Mouse (Mus musculus) limb, embryonic 15.5 days (tissue): ENCODE data around the gene Myh6. TPM values are rescaled to one million over a fixed set of nuclear protein-coding genes. Genes with fewer than 3 reads are reported as not detected.
"Not testable (repeated sequence)": the region's sequence is repeated elsewhere in the genome, so short reads cannot be mapped to it uniquely, and the experiment has no call there.

Source experiments
- ATAC-seq: fragments of 200-750 bp; cut with Nextera tagmentation; 2 replicates; pipeline ENCODE4 v1.8.0; 2017; ENCODE audit warnings: low read depth, moderate TSS enrichment; ENCODE audit not compliant: insufficient number of reproducible peaks, low FRiP score, low TSS enrichment
- H3K27ac ChIP-seq: fragments of 300-500 bp; sonication (generic); 2 replicates; pipeline ENCODE4 v1.5.1; 2015; ENCODE audit warnings: moderate library complexity, mild to moderate bottlenecking, inconsistent platforms
- H3K27me3 ChIP-seq: fragments of 300-500 bp; sonication (generic); 2 replicates; pipeline ENCODE4 v1.6.1; 2015; ENCODE audit warnings: inconsistent platforms
- H3K36me3 ChIP-seq: fragments of 300-500 bp; sonication (generic); 2 replicates; pipeline ENCODE4 v1.6.1; 2015; ENCODE audit warnings: inconsistent platforms
- H3K4me1 ChIP-seq: fragments of 300-500 bp; sonication (generic); 2 replicates; pipeline ENCODE4 v1.6.1; 2015; ENCODE audit warnings: inconsistent platforms
- H3K4me2 ChIP-seq: fragments of 300-500 bp; sonication (generic); 2 replicates; pipeline ENCODE4 v1.6.1; 2015; ENCODE audit warnings: mild to moderate bottlenecking, inconsistent platforms
- H3K4me3 ChIP-seq: fragments of 300-500 bp; sonication (generic); 2 replicates; pipeline ENCODE4 v1.5.1; 2015; ENCODE audit warnings: mild to moderate bottlenecking, inconsistent platforms
- H3K9ac ChIP-seq: fragments of 300-500 bp; sonication (generic); 2 replicates; pipeline ENCODE4 v1.6.1; 2015; ENCODE audit warnings: inconsistent platforms
- H3K9me3 ChIP-seq: fragments of 300-500 bp; sonication (generic); 2 replicates; pipeline ENCODE4 v1.6.1; 2016; ENCODE audit warnings: inconsistent platforms
- WGBS: fragments of 180-500 bp; shearing (Covaris S2); methylation state at CpG from one replicate; pipeline ENCODE4 v1.1.7; 2015; 5-methylcytosine and 5-hydroxymethylcytosine counted together
- polyA plus RNA-seq: library from polyadenylated mRNA; unstranded; fragments of >200 nt; fragmentation: Nextera tagmentation; extraction: Ambion mirVana; gene quantifications from 2 replicates; pipeline ENCODE4 v1.2.1, GENCODE M21; 2015

Gene Myh6
- polyA plus RNA-seq, 1 experiment from 2014 or later = 2.6 TPM

DNA sequence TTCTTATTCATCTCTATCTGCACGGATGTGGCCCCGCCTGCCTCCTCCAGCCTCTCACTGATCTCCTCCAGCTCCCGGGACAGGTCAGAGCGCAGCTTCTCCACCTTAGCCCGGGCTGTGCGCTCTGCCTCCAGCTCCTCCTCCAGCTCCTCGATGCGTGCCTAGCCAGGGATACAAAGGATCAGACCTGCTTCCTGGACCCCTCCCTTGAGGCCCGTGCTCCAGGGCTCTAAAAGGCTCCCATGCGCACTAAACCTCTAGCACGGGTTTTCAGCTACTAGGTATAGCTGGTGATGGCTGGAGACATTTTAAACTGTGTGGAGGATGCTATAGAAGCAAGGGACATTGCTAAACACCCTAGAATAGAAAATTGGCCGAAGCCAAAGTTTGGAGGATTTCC lies 16.2 kb downstream of the Myh6 start:
- Histone ChIP-seq H3K4me1 (no peaks in the 10 kb centered on the region), H3K4me3 (no peak overlapping the region), H3K36me3 (no peaks in the 10 kb centered on the region), H3K27me3 (no peaks in the 10 kb centered on the region), H3K9me3 (no peaks in the 10 kb centered on the region), H3K9ac (no peak overlapping the region), H3K4me2 (no peak overlapping the region), H3K27ac (no peak overlapping the region)
- 54% methylated on average over 12 of the region's 12 CpGs for WGBS
- no peak for ATAC-seq

DNA sequence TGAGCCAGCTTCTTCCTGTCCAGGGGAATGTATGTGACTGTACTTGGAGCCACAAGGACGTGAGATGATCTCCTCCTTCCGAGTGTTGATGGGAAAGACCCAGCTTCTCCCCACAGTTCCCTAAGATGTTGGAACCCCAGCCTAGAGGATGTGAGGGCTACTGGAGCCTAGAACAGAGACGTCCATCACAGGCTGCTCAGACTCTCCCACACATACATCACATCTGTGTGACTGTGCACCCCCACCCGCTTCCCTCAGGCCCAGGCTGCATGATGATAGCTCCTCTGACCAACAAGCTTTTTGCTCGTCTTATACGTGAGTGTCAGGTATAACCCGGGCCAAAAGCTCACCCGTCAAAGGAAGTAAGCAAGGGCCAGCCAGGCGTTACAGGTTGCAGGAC lies 17.9 kb downstream of the Myh6 start:
- 86% methylated on average over 9 of the region's 9 CpGs for WGBS
- Histone ChIP-seq H3K9me3 (no peaks in the 10 kb centered on the region), H3K9ac (no peak overlapping the region), H3K4me1 (no peaks in the 10 kb centered on the region), H3K36me3 (no peaks in the 10 kb centered on the region), H3K27ac (no peak overlapping the region), H3K4me3 (no peak overlapping the region), H3K4me2 (no peak overlapping the region), H3K27me3 (no peaks in the 10 kb centered on the region)
- no peak for ATAC-seq

DNA sequence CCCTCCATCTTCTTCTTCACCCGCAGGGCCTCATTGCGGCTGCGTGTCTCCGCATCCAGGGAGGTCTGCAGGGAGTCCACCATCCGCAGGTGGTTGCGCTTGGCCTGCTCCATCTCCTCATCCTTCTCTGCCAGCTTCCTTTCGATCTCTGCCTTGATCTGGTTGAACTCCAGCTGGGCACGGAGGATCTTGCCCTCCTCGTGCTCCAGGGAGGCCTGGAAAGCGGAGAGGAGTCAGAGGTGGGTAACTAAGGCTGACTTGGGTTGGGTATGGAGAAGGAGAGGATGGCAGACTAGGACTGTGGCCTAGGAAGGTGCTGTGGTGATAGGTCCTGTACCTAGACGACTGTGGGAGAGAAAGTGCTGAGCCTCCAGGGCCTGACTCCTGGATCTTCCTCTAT lies 19.7 kb downstream of the Myh6 start:
- not testable (repeated sequence) for H3K9ac ChIP-seq, H3K4me1 ChIP-seq, H3K27ac ChIP-seq, H3K27me3 ChIP-seq, H3K4me3 ChIP-seq, H3K4me2 ChIP-seq, H3K36me3 ChIP-seq, ATAC-seq, H3K9me3 ChIP-seq
- WGBS = 87% methylated on average over 11 of the region's 11 CpGs

DNA sequence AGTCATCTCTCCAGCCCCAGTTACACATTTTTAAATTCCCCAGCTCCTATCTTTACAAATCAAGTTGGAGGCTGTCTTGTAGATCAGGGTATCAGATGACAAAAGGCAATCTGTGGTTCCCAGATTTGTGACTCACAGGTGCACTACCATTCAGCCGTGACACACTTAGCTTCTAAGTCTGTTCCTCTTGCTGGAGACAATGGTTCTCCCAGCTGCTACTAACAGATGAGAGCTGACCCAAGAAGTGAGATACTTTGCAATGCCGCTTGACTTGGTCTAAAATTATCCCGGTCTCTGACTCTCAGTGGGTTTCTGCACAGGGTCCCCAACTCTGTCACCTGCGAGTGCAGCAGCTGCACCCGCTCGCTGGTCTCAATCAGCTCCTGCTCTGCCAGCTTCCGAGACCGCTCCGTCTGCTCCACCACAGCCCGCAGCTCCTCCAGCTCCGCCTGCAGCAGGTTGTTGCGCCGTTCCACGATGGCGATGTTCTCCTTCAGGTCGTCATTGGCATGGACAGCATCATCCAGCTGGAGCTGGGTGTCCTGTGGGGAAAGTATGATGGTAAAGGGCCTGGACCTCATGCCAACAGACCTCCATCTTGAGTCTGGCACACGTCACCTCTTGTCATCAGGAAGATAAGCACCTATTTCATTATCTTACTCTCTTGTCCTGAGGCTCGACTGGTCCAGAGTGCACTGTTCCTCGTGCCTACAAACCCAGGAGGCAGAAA lies 20.6 kb downstream of the Myh6 start:
- no peaks in the 10 kb centered on the region for H3K36me3 ChIP-seq
- 73% methylated on average over 19 of the region's 19 CpGs for WGBS
- ATAC-seq = no peak

DNA sequence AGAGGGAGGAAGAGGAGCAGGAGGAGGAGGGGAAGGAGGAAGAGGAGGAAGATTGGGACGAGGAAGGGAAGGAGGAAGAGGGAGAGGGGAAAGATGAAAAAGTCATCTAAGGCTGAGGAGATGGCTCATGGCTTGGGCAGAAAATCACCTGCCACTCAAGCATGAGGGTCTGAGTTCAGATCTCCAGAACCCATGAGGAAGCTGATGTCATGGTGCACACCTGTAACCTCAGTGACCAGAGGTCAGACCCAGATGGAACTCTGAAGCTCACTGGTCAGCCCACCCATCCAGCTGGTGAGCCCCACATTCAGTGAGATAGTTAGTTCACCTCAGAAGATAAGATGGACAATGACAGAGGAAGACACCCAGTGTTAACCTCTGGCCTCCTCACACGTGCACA lies 21.8 kb downstream of the Myh6 start:
- Histone ChIP-seq H3K36me3 (no peaks in the 10 kb centered on the region), H3K4me1 (no peaks in the 10 kb centered on the region), H3K9ac (no peak overlapping the region), H3K27ac (no peak overlapping the region), H3K27me3 (no peaks in the 10 kb centered on the region), H3K4me2 (no peak overlapping the region), H3K9me3 (no peaks in the 10 kb centered on the region), H3K4me3 (no peak overlapping the region)
- WGBS = 71% methylated on average over 2 of the region's 2 CpGs
- no peak for ATAC-seq

More for the DNA sequence above, 20.6 kb downstream of the Myh6 start:
- Histone ChIP-seq H3K4me1 (no peaks in the 10 kb centered on the region), H3K27me3 (no peaks in the 10 kb centered on the region), H3K4me2 (no peak overlapping the region), H3K9me3 (no peaks in the 10 kb centered on the region), H3K9ac (no peak overlapping the region), H3K4me3 (no peak overlapping the region), H3K27ac (no peak overlapping the region)

DNA sequence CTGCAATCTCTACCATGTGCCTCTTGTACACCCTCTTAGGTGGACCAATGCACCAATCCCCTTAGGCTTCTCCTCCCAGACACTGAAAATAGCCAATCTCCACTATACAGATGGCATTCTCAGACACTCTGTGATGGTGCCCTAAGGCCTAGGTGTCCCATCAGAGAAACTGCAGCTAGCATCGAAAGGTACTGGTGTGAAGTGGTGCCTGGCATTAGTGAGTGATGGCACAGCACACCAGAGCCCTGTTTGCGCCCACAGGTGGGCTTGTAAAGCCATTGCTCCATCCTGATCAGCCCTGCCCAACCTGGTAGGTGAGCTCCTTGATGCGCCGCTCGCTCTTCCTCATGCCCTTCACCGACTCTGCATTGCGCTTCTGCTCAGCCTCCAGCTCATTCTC lies 22.8 kb downstream of the Myh6 start:
- no peak for ATAC-seq
- no peak overlapping the region for H3K27ac ChIP-seq
- H3K4me2 ChIP-seq = no peak overlapping the region
- no peaks in the 10 kb centered on the region for H3K27me3 ChIP-seq
- no peak overlapping the region for H3K4me3 ChIP-seq
- H3K9me3 ChIP-seq = no peaks in the 10 kb centered on the region
- H3K9ac ChIP-seq = no peak overlapping the region
- no peaks in the 10 kb centered on the region for H3K36me3 ChIP-seq
- WGBS = 91% methylated on average over 7 of the region's 7 CpGs
- no peaks in the 10 kb centered on the region for H3K4me1 ChIP-seq

DNA sequence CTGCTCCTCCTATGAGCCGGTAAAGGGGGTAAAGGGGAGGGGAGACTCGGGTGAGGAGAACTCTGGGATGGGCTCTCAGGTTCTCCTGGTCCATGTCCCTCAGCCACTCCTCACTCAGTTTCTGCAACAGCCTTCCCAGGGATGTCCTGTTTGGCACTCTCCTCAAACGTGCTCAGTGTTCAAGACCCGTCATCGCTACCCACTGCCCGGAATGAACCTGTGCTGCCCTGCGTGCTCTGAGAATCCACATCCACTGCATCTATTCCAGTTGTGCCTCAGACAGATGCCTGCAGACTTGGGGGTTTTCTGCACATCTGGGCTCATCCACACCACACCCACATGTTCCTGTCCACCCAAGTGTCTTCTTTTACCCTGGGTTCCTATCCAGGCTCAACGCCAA lies 24.2 kb downstream of the Myh6 start:
- no peak overlapping the region for H3K9ac ChIP-seq
- no peaks in the 10 kb centered on the region for H3K9me3 ChIP-seq
- no peaks in the 10 kb centered on the region for H3K36me3 ChIP-seq
- H3K4me2 ChIP-seq = no peak overlapping the region
- H3K27me3 ChIP-seq = no peaks in the 10 kb centered on the region
- H3K4me3 ChIP-seq = no peak overlapping the region
- WGBS = 89% methylated on average over 8 of the region's 8 CpGs
- H3K27ac ChIP-seq = no peak overlapping the region
- H3K4me1 ChIP-seq = peaks cover 3% of the 10 kb centered on the region; the same call in 1 of the 2 replicates
- ATAC-seq = no peak

DNA sequence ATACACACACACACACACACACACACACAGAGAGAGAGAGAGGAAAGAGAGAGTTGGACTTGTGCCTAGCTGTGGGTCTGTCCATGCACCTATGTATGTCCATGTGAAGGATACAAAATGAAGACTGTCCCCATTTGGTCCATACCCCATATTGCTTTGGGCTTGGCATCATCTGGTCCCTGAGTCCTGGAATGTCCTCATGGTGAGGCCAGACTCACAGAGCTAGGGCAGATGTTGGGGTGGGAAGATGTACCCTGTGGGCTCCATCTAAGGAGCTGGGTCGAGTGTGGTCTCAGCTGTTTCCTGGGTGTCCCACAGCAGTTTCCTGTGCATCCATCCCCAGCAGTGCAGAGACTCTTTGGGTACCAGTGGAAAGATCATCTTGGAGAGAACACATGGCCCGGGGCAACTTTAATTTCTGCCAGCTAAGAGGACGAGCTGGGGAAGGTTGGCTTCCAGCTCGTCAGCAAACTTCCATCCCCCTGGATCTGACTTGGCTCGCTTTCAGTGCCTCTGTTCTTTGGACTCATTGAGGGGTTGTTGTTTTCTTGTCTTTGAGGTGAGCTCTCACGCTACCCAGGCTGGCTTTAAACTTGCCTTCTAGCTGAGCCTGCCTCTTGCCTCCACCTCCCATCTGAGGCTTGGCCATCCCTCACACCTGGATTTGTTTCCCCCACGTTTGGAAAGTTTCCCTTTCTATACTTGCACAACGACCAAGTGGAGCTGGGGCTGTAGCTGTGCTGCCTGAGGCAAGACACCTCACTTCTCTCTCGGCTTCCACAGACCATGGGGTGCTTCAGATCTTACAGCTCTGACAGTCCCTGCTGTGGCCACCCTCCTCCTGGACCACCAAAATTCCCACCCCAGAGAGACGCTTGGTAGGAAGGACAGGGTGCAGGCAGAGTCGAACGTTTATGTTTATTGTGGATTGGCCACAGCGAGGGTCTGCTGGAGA lies 25.4 kb downstream of the Myh6 start:
- no peak for ATAC-seq
- WGBS = 48% methylated on average over 13 of the region's 13 CpGs

DNA sequence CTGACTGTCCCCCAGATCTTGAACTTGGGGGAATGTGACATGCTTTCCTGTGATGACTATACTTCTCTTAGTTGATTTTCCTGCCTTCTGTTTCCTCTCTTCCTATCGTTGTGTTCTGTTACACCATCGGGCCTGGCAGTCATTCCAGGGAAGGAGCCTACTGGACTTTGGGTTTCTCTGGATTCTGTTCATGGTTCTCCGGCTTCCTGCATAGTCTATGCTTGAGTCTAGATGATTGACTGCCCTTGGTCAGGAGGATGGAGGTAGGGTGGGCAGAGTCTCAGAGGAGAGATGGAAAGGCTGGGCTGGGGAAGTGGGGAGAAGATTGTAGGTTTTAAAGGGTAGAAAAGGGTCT lies 26.6 kb downstream of the Myh6 start:
- Histone ChIP-seq H3K9ac (no peak overlapping the region), H3K4me1 (peaks cover 21% of the 10 kb centered on the region), H3K4me2 (no peak overlapping the region), H3K27ac (no peak overlapping the region), H3K36me3 (no peaks in the 10 kb centered on the region), H3K9me3 (no peaks in the 10 kb centered on the region), H3K4me3 (no peak overlapping the region), H3K27me3 (no peaks in the 10 kb centered on the region)
- ATAC-seq = no peak
- 78% methylated on average over 3 of the region's 3 CpGs for WGBS

More for the DNA sequence above, 25.4 kb downstream of the Myh6 start:
- no peak overlapping the region for H3K4me3 ChIP-seq
- no peaks in the 10 kb centered on the region for H3K9me3 ChIP-seq
- peaks cover 11% of the 10 kb centered on the region; the same call in 1 of the 2 replicates for H3K4me1 ChIP-seq
- H3K27ac ChIP-seq = no peak overlapping the region
- no peak overlapping the region for H3K9ac ChIP-seq
- no peaks in the 10 kb centered on the region for H3K36me3 ChIP-seq
- H3K27me3 ChIP-seq = no peaks in the 10 kb centered on the region
- no peak overlapping the region for H3K4me2 ChIP-seq

DNA sequence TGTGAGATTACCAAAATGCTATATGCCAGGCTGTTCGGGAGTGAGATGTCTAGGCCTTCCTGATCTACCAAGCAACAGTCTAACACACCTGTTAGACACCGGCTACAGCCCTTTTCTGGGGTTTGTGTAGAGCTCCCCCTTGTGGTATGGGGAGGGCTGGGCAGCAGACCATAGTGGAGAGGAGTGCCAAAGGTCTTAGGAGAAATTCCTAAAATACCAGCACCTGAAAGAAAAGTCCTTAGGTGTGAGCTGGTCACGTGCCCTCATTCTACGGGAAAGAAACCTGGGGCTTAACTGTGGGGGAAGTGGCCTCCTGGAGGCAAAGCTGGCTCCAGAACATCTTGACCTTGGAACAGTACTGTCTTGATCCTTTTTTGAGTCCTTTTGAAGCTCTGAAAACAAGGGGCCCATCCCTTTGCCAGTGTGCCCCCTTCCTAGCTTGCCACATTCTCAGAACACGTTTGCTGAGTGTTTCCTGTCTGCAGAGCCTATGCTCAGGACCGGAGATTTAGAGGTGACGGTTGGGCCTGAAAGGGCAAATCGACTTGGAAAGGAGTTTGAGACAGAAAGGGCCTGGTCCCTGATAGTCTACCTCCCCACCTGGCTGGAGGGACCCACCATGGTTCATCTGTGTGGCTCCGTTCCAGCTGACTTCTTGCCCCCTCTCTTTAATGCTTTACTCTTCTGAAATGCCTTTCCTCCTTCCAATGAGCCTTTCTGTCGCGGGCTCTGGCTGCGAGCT lies 27.1 kb downstream of the Myh6 start:
- no peak overlapping the region for H3K4me3 ChIP-seq
- no peak overlapping the region for H3K9ac ChIP-seq
- no peaks in the 10 kb centered on the region for H3K27me3 ChIP-seq
- no peak overlapping the region for H3K27ac ChIP-seq
- peaks cover 21% of the 10 kb centered on the region for H3K4me1 ChIP-seq
- no peaks in the 10 kb centered on the region for H3K36me3 ChIP-seq
- 46% methylated on average over 12 of the region's 12 CpGs for WGBS
- ATAC-seq = no peak
- H3K9me3 ChIP-seq = no peaks in the 10 kb centered on the region
- no peak overlapping the region for H3K4me2 ChIP-seq

DNA sequence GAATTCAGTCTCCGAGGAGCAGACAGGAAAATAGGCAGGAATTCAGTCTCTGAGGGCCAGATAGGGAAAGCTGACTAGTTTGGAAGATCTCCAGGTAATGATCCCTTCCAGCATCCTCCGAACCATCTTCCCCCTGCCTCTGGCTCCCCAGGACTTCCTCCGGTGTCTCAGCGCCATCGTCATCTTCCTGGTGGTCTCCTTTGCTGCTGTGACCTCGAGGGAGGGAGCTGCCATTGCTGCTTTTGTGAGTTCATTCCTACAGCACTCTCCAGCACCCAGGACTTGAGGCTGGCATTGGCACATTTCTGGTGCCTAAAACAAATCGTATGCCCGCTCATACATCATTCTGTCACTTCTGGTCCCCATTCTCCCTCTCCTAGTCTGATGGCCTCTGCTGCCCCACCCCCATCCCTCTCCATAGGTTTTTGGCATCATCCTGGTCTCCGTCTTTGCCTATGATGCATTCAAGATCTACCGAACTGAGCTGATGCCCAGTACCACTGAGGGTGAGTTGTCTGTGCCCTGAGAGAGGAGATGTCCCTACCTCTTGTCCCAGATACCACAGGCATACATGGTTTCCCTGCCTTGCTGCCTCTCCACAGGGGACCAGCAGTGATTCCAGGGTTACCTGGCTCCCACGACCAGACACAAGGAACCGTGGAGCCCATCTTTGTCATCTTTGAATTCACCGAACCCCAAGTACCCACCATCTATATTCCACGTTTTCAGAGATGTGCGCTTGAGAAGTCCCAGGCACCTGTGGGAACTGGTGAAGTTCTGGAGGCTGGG lies 28.1 kb downstream of the Myh6 start:
- no peak for ATAC-seq
- Histone ChIP-seq H3K4me2 (no peak overlapping the region), H3K27ac (no peak overlapping the region)

More for the DNA sequence above, 28.1 kb downstream of the Myh6 start:
- Histone ChIP-seq H3K4me3 (no peak overlapping the region), H3K36me3 (no peaks in the 10 kb centered on the region), H3K9me3 (no peaks in the 10 kb centered on the region), H3K27me3 (no peaks in the 10 kb centered on the region), H3K9ac (no peak overlapping the region), H3K4me1 (peaks cover 21% of the 10 kb centered on the region)
- WGBS = 76% methylated on average over 15 of the region's 15 CpGs
